Mouse (Mus musculus) MEL (cell line): ENCODE measurements around the gene Fam227b. TPM values are rescaled to one million over a fixed set of nuclear protein-coding genes. Genes with fewer than 3 reads are reported as not detected.

Source experiments
- DNase-seq: peaks from one replicate; pipeline ENCODE4 v3.0.0; 2011; ENCODE audit warnings: low read depth, low spot score
- H3K27ac ChIP-seq: 2 replicates; pipeline ENCODE4 v1.5.1; 2012; ENCODE audit warnings: low read depth, mild to moderate bottlenecking, control low read depth, low read length, moderate library complexity; ENCODE audit not compliant: control insufficient read depth
- H3K27me3 ChIP-seq, 2 experiments: fragments of 150-350 bp in 1 of 2; sonication (generic) in 1 of 2; 2 replicates each; pipeline ENCODE4 v1.6.1; 2012; ENCODE audit warnings: low read length in 2 of 2, mild to moderate bottlenecking in 2 of 2, improper control_type of control experiment in 1 of 2, moderate library complexity in 1 of 2; ENCODE audit not compliant: insufficient read depth in 2 of 2, control insufficient read depth in 1 of 2
- H3K36me3 ChIP-seq, 2 experiments: 2 replicates each; pipeline ENCODE4 v1.6.1; 2012 to 2014; ENCODE audit warnings: low read length in 2 of 2, improper control_type of control experiment in 1 of 2, inconsistent platforms in 1 of 2, mild to moderate bottlenecking in 1 of 2; ENCODE audit not compliant: insufficient read depth in 2 of 2, control insufficient read depth in 1 of 2
- H3K4me1 ChIP-seq, 2 experiments: fragments of 150-350 bp in 1 of 2; sonication (generic) in 1 of 2; 2 replicates each; pipeline ENCODE4 v1.6.1; 2012; ENCODE audit warnings: low read length in 2 of 2, improper control_type of control experiment in 1 of 2, mild to moderate bottlenecking in 1 of 2; ENCODE audit not compliant: insufficient read depth in 2 of 2, control insufficient read depth in 1 of 2
- H3K4me3 ChIP-seq, 2 experiments: fragments of 150-350 bp in 1 of 2; sonication (generic) in 1 of 2; 2 replicates each; pipeline ENCODE4 v1.5.1; 2012; ENCODE audit warnings: low read depth in 2 of 2, low read length in 2 of 2, mild to moderate bottlenecking in 2 of 2, moderate library complexity in 2 of 2, control low read depth in 1 of 2, improper control_type of control experiment in 1 of 2; ENCODE audit not compliant: control insufficient read depth in 1 of 2, insufficient read depth in 1 of 2
- H3K79me2 ChIP-seq: 2 replicates; pipeline ENCODE4 v1.6.1; 2012; ENCODE audit warnings: mild to moderate bottlenecking, low read length, moderate library complexity; ENCODE audit not compliant: control insufficient read depth, poor library complexity, insufficient read depth
- H3K9ac ChIP-seq: 2 replicates; pipeline ENCODE4 v1.6.1; 2012; ENCODE audit warnings: low read depth, mild to moderate bottlenecking, control low read depth, low read length, moderate library complexity; ENCODE audit not compliant: control insufficient read depth, poor library complexity, severe bottlenecking
- H3K9me3 ChIP-seq: fragments of 150-350 bp; sonication (generic); replicated peaks from 2 replicates; pipeline ENCODE4 v1.6.1; 2012; ENCODE audit warnings: mild to moderate bottlenecking, low read length, improper control_type of control experiment, moderate library complexity; ENCODE audit not compliant: insufficient read depth
- BHLHE40 ChIP-seq: IDR thresholded peaks from 2 replicates; pipeline ENCODE4 v1.6.1; 2012; ENCODE audit warnings: low read depth, mild to moderate bottlenecking, inconsistent platforms, low read length, improper control_type of control experiment, borderline replicate concordance
- CHD1 ChIP-seq: IDR thresholded peaks from 2 replicates; pipeline ENCODE4 v1.6.1; 2012; ENCODE audit warnings: low read depth, mild to moderate bottlenecking, inconsistent platforms, low read length, improper control_type of control experiment
- CHD2 ChIP-seq: IDR thresholded peaks from 2 replicates; pipeline ENCODE4 v1.6.1; 2011; ENCODE audit warnings: low read length, improper control_type of control experiment
- E2F4 ChIP-seq: IDR thresholded peaks from 2 replicates; pipeline ENCODE4 v1.6.1; 2011; ENCODE audit warnings: low read depth, low read length, improper control_type of control experiment, borderline replicate concordance
- ELF1 ChIP-seq: IDR thresholded peaks from 2 replicates; pipeline ENCODE4 v1.6.1; 2014; ENCODE audit warnings: low read depth, mild to moderate bottlenecking, inconsistent platforms, low read length, improper control_type of control experiment, moderate library complexity
- EP300 ChIP-seq, 2 experiments: IDR thresholded peaks; 2 replicates each; pipeline ENCODE4 v1.6.1; 2011; ENCODE audit warnings: improper control_type of control experiment in 2 of 2, low read length in 2 of 2, low read depth in 1 of 2, mild to moderate bottlenecking in 1 of 2
- ETS1 ChIP-seq: IDR thresholded peaks from 2 replicates; pipeline ENCODE4 v1.6.1; 2012; ENCODE audit warnings: low read depth, mild to moderate bottlenecking, inconsistent platforms, low read length, improper control_type of control experiment, moderate library complexity
- HCFC1 ChIP-seq: IDR thresholded peaks from 2 replicates; pipeline ENCODE4 v1.6.1; 2012; ENCODE audit warnings: low read depth, mild to moderate bottlenecking, inconsistent platforms, low read length, improper control_type of control experiment, moderate library complexity
- JUND ChIP-seq: IDR thresholded peaks from 2 replicates; pipeline ENCODE4 v1.6.1; 2011; ENCODE audit warnings: low read depth, mild to moderate bottlenecking, improper control_type of control experiment, low read length
- MAZ ChIP-seq: IDR thresholded peaks from 2 replicates; pipeline ENCODE4 v1.6.1; 2012; ENCODE audit warnings: low read depth, mild to moderate bottlenecking, inconsistent platforms, low read length, improper control_type of control experiment
- MEF2A ChIP-seq: IDR thresholded peaks from 2 replicates; pipeline ENCODE4 v1.6.1; 2014; ENCODE audit warnings: low read depth, mild to moderate bottlenecking, inconsistent platforms, low read length, improper control_type of control experiment; ENCODE audit not compliant: poor library complexity, insufficient replicate concordance, severe bottlenecking; ENCODE audit errors: extremely low read depth
- MYB ChIP-seq: IDR thresholded peaks from 2 replicates; pipeline ENCODE4 v1.6.1; 2011; ENCODE audit warnings: mild to moderate bottlenecking, low read depth, low read length, improper control_type of control experiment
- NELFE ChIP-seq: IDR thresholded peaks from 2 replicates; pipeline ENCODE4 v1.6.1; 2011; ENCODE audit warnings: low read depth, low read length, improper control_type of control experiment
- NRF1 ChIP-seq: IDR thresholded peaks from 2 replicates; pipeline ENCODE4 v1.6.1; 2014; ENCODE audit warnings: low read depth, mild to moderate bottlenecking, inconsistent platforms, low read length, improper control_type of control experiment, moderate library complexity; ENCODE audit not compliant: poor library complexity, insufficient read depth, severe bottlenecking
- POLR2AphosphoS5 ChIP-seq: IDR thresholded peaks from 2 replicates; pipeline ENCODE4 v1.6.1; 2012; ENCODE audit warnings: low read depth, borderline replicate concordance, mild to moderate bottlenecking, inconsistent platforms, low read length, moderate library complexity, mixed read lengths
- RAD21 ChIP-seq: IDR thresholded peaks from 2 replicates; pipeline ENCODE4 v1.6.1; 2011; ENCODE audit warnings: mild to moderate bottlenecking, low read depth, low read length, improper control_type of control experiment
- RCOR1 ChIP-seq: IDR thresholded peaks from 2 replicates; pipeline ENCODE4 v1.6.1; 2012; ENCODE audit warnings: low read depth, mild to moderate bottlenecking, inconsistent platforms, low read length, improper control_type of control experiment
- SIN3A ChIP-seq: IDR thresholded peaks from 2 replicates; pipeline ENCODE4 v1.6.1; 2012; ENCODE audit warnings: low read length, improper control_type of control experiment, inconsistent platforms
- TAL1 ChIP-seq: IDR thresholded peaks from 2 replicates; pipeline ENCODE4 v1.6.1; 2012; ENCODE audit warnings: mild to moderate bottlenecking, inconsistent platforms, low read length, moderate library complexity, mixed read lengths
- TBP ChIP-seq: IDR thresholded peaks from 2 replicates; pipeline ENCODE4 v1.8.0; 2011; ENCODE audit warnings: low read depth, low read length, improper control_type of control experiment
- TCF12 ChIP-seq: IDR thresholded peaks from 2 replicates; pipeline ENCODE4 v1.6.1; 2014; ENCODE audit warnings: low read depth, mild to moderate bottlenecking, inconsistent platforms, low read length, improper control_type of control experiment, moderate library complexity
- ZC3H11A ChIP-seq: IDR thresholded peaks from 2 replicates; pipeline ENCODE4 v1.6.1; 2012; ENCODE audit warnings: low read depth, mild to moderate bottlenecking, inconsistent platforms, low read length, improper control_type of control experiment
- ZKSCAN1 ChIP-seq: IDR thresholded peaks from 2 replicates; pipeline ENCODE4 v1.6.1; 2012; ENCODE audit warnings: low read depth, mild to moderate bottlenecking, inconsistent platforms, low read length, improper control_type of control experiment, moderate library complexity
- ZMIZ1 ChIP-seq: IDR thresholded peaks from 2 replicates; pipeline ENCODE4 v1.6.1; 2012; ENCODE audit warnings: low read depth, mild to moderate bottlenecking, inconsistent platforms, low read length, improper control_type of control experiment, moderate library complexity
- polyA plus RNA-seq, 2 experiments: library from polyadenylated mRNA; stranded (reverse) in 1 of 2; unstranded in 1 of 2; fragments of >175 nt in 1 of 2; fragments of >200 nt in 1 of 2; gene quantifications; 2 replicates each; pipeline versions ENCODE4 v1.2.1 to v1.2.4; 2012; ENCODE audit warnings: low replicate concordance in 2 of 2, low read depth in 1 of 2; ENCODE audit not compliant: insufficient read length in 2 of 2, insufficient read depth in 1 of 2, missing spikeins in 1 of 2
- total RNA-seq: library from RNA; depleted of rRNA; stranded (reverse); fragments of 300-350 nt; gene quantifications from 2 replicates; pipeline ENCODE4 v1.2.3, GENCODE M21; 2012

The Fam227b gene
- total and polyA plus RNA-seq, 3 experiments: not detected

GRCm38 (mm10) chr2:125968811-125969210 lies 183.0 kb downstream of the Fam227b start:
- Histone ChIP-seq H3K4me1 (no peaks in the 10 kb centered on the region), H3K4me3 (no peak overlapping the region), H3K79me2 (no peaks in the 10 kb centered on the region), H3K36me3 (no peaks in the 10 kb centered on the region)
- no peak for TF ChIP-seq POLR2AphosphoS5
- no peak for TF ChIP-seq E2F4
- no peak for TF ChIP-seq TCF12
- TF ChIP-seq ZC3H11A: no peak
- no peak for TF ChIP-seq TAL1
- no peak for TF ChIP-seq MEF2A
- TF ChIP-seq ETS1: no peak
- no peak for TF ChIP-seq NRF1
- no peak for TF ChIP-seq BHLHE40
- TF ChIP-seq ELF1: no peak
- TF ChIP-seq MAZ: no peak
- no peak for TF ChIP-seq ZMIZ1
- TF ChIP-seq RAD21: no peak
- no peak for TF ChIP-seq NELFE
- TF ChIP-seq, all 39 proteins: peak for 0
- H3K27me3 ChIP-seq: peaks cover 0 to 3% of the 10 kb centered on the region in 2 experiments; a peak in 2 of 4 replicates
- DNase-seq: no peak
- no peaks in the 10 kb centered on the region for H3K9me3 ChIP-seq
- H3K27ac ChIP-seq: no peak overlapping the region
- no peak overlapping the region for H3K9ac ChIP-seq

GRCm38 (mm10) chr2:125948195-125948594 lies 203.6 kb downstream of the Fam227b start:
- TF ChIP-seq MAZ (no peak), RCOR1 (no peak), EP300 (IDR thresholded peaks at IDR 0.05; ENCODE audit: low read depth in 1 of 2, low read length in 2 of 2) (no peak), MYB (no peak), TBP (no peak), ZKSCAN1 (no peak), SIN3A (no peak), JUND (no peak), HCFC1 (no peak), CHD2 (no peak), CHD1 (no peak)
- H3K27me3 ChIP-seq: no peaks in the 10 kb centered on the region
- no peak overlapping the region for H3K27ac ChIP-seq
- DNase-seq: no peak
- H3K36me3 ChIP-seq: no peaks in the 10 kb centered on the region
- H3K79me2 ChIP-seq: no peaks in the 10 kb centered on the region
- no peaks in the 10 kb centered on the region for H3K9me3 ChIP-seq
- H3K4me1 ChIP-seq: no peaks in the 10 kb centered on the region
- H3K9ac ChIP-seq: no peak overlapping the region
- no peak overlapping the region for H3K4me3 ChIP-seq
